Mouse (Mus musculus) ES-E14 (cell line): ENCODE results near the gene Galns.

Source experiments
- CHD2 ChIP-seq: IDR thresholded peaks from 2 replicates; pipeline ENCODE4 v1.6.1; 2014; ENCODE audit warnings: mild to moderate bottlenecking, low read depth, low read length, inconsistent platforms
- HCFC1 ChIP-seq: IDR thresholded peaks from 2 replicates; pipeline ENCODE4 v1.6.1; 2012; ENCODE audit warnings: low read length, inconsistent platforms, borderline replicate concordance; ENCODE audit not compliant: insufficient read depth
- MAFK ChIP-seq: IDR thresholded peaks from 2 replicates; pipeline ENCODE4 v1.6.1; 2014; ENCODE audit warnings: mild to moderate bottlenecking, low read depth, low read length, inconsistent platforms; ENCODE audit not compliant: insufficient read depth
- ZC3H11A ChIP-seq: IDR thresholded peaks from 2 replicates; pipeline ENCODE4 v1.6.1; 2012; ENCODE audit warnings: low read depth, mild to moderate bottlenecking, inconsistent platforms, low read length, borderline replicate concordance
- ZNF384 ChIP-seq: IDR thresholded peaks from 2 replicates; pipeline ENCODE4 v1.6.1; 2012; ENCODE audit warnings: low read depth, low read length, inconsistent platforms

DNA sequence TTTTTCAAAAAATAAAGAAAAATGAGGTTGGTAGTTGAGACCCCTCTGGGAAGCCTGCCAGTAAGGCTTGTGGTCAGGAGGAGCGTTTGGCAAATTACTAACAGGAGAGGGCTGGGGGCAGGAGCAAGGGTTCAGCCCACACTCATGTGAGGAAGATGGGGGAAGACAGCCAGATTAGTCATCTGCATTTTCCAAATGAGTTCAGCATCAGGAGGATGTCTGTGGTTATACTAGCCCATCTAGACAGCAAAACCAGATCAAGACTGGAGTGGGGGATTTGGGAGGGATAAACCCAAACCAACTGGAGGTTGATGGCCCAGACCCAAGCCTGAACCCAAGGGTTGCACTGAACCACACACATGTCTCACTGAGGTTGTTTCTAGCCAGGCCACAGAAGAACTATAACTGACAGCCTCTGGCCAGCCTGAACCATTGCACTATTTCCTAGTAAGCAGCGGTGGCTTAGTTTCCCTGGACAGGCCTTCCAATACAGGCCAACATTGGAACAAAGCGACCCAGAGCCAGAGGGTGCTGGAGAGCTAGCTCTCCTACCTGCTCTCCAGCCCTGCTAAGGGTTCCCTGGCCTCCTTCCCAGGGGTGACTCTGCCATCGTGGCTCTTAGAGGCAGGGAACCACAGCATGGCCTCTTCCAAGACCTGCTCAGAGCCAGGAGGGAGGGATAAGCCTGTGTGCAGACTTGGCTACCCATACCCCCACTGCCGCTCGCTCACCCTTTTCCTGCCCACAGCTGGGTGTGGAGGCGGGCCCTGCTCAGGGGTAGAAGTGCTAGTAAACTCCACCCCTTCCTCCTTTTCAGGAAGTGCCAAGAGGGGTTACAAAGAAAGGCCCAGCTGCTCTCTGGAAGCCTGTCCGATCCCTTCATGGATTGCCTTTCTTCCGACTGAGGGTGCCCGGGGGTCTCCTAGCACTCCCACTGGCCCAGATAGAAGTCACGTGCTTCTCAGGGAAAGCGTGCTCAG, 54.9 kb downstream of the Galns start:
- TF ChIP-seq MAFK = no peak
- no peak for TF ChIP-seq CHD2
- TF ChIP-seq HCFC1 = no peak
- TF ChIP-seq ZNF384 = no peak
- TF ChIP-seq ZC3H11A = no peak
